Mouse (Mus musculus) lung, embryonic 15.5 days (tissue): ENCODE measurements around the gene Rrp1b. TPM values are rescaled to one million over a fixed set of nuclear protein-coding genes. Genes with fewer than 3 reads are reported as not detected.

ENCODE experiments used
- ATAC-seq: fragments of 200-750 bp; cut with Nextera tagmentation; 2 replicates; pipeline ENCODE4 v1.8.0; 2017; ENCODE audit warnings: moderate number of reproducible peaks, borderline replicate concordance; ENCODE audit not compliant: low FRiP score, low TSS enrichment; ENCODE audit errors: extremely low read depth
- H3K27ac ChIP-seq: fragments of 300-500 bp; sonication (generic); 2 replicates; pipeline ENCODE4 v1.5.1; 2015; ENCODE audit warnings: moderate library complexity, mild to moderate bottlenecking, inconsistent platforms
- H3K27me3 ChIP-seq: fragments of 300-500 bp; sonication (generic); 2 replicates; pipeline ENCODE4 v1.6.1; 2015; ENCODE audit warnings: inconsistent platforms
- H3K36me3 ChIP-seq: fragments of 300-500 bp; sonication (generic); 2 replicates; pipeline ENCODE4 v1.6.1; 2015; ENCODE audit warnings: inconsistent platforms
- H3K4me1 ChIP-seq: fragments of 300-500 bp; sonication (generic); 2 replicates; pipeline ENCODE4 v1.6.1; 2015; ENCODE audit warnings: inconsistent platforms
- H3K4me2 ChIP-seq: fragments of 300-500 bp; sonication (generic); 2 replicates; pipeline ENCODE4 v1.6.1; 2015; ENCODE audit warnings: inconsistent platforms, mild to moderate bottlenecking, moderate library complexity
- H3K4me3 ChIP-seq: fragments of 300-500 bp; sonication (generic); 2 replicates; pipeline ENCODE4 v1.5.1; 2015; ENCODE audit warnings: mild to moderate bottlenecking, inconsistent platforms
- H3K9ac ChIP-seq: fragments of 300-500 bp; sonication (generic); 2 replicates; pipeline ENCODE4 v1.6.1; 2015; ENCODE audit warnings: inconsistent platforms
- H3K9me3 ChIP-seq: fragments of 300-500 bp; sonication (generic); 2 replicates; pipeline ENCODE4 v1.6.1; 2016; ENCODE audit warnings: inconsistent platforms
- WGBS: fragments of 180-500 bp; shearing (Covaris S2); methylation state at CpG from one replicate; pipeline ENCODE4 v1.1.7; 2015; 5-methylcytosine and 5-hydroxymethylcytosine counted together
- polyA plus RNA-seq: library from polyadenylated mRNA; unstranded; fragments of >200 nt; fragmentation: Nextera tagmentation; extraction: Ambion mirVana; gene quantifications from 2 replicates; pipeline ENCODE4 v1.2.1, GENCODE M21; 2015

Gene Rrp1b
- polyA plus RNA-seq: 48.4 and 57.3 TPM in 2 replicates

DNA sequence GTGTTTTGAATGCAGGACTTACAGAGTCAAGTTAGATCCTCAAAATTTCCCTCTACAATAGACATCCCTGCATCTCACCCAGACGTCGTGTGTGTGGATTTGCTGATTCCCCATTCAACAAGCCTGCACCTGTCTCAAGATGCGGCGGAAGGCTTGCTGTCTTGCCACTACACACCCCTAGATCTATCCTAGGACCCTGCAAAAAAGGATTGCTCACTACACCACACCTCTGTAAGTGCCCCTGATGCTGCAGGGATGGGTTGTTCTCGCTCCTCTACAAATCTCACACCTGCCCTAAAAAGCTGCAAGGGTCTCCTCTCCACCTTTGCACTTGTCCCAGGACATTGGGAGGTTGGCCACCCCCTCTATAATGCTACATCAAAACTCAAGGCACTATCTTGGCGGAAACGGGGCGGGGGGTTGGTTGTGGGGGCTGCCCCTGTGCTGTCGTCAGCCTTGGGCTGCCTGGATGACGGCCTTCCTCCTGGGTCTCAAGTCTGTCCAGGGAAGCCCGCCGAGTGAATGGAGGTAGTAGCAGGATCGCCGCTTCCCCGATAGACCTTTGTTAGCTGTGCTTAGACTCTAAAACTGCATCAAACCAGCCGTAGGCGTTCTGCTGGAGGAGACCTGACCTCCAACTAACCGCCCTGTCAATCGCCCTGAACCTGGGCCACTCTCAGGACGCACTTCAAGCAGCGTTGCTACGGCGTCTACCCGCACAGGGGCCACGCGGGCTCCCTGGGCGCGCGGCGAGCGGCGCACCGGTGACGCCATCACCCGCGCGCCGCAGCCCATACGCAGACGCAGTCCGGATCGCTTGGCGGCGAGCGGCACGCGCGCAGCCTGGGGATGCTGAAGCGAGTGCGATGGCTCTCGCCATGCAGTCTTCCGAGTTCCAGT, at the start of gene Rrp1b, which contains the start of gene Hsf2bp:
Gene Rrp1b, plus strand, starts transcription at position 492 of the 900 bp plus-strand sequence.
Gene Hsf2bp, minus strand, starts transcription at position 741 of the 900 bp plus-strand sequence.
- H3K27ac ChIP-seq: peak within 1 kb of the TSS; percentile 76
- 0 out of 2 replicates have a peak, but pooled peaks cover 4% of the 10 kb centered on the region for H3K36me3 ChIP-seq

DNA sequence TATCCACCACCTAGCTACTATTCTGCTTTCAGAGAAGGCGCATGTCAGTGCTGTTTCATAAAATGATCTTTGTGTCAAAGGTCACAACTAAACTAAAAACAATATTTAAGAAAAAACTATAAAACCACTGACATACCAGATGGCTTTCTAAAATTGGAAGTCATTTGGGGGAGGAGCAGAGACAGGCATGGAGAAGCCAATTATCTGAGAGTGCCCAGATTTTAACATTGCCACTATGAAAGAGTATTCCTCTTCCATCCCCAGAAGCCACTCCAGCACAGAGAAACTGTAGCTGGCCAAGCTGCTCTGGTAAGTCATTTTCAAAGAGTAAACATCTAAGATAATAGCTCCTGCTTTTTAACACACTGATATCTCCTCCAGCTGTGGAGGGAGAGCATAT, 49.0 kb upstream of the Rrp1b start:
- H3K27me3 ChIP-seq: no peaks in the 10 kb centered on the region
- H3K9ac ChIP-seq: no peak overlapping the region
- peak overlapping the region; percentile 29; the same call in 1 of the 2 replicates for H3K27ac ChIP-seq
- H3K4me2 ChIP-seq: no peak overlapping the region
- WGBS: 53% methylated on average over 1 of the region's 1 CpGs
- peaks cover 19% of the 10 kb centered on the region for H3K4me1 ChIP-seq
- peak; percentile 33; the same call in 1 of the 2 replicates for ATAC-seq
- no peak overlapping the region for H3K4me3 ChIP-seq
- no peaks in the 10 kb centered on the region for H3K36me3 ChIP-seq
- H3K9me3 ChIP-seq: no peaks in the 10 kb centered on the region

More for the DNA sequence above, at the start of gene Rrp1b, which contains the start of gene Hsf2bp:
- WGBS: 5% methylated on average over 52 of the region's 52 CpGs
- Histone ChIP-seq H3K9me3 (no peaks in the 10 kb centered on the region), H3K4me2 (peak within 1 kb of the TSS; percentile 92), H3K9ac (peak within 1 kb of the TSS; percentile 84), H3K4me3 (peak within 1 kb of the TSS; percentile 95), H3K27me3 (no peaks in the 10 kb centered on the region), H3K4me1 (peaks cover 22% of the 10 kb centered on the region)
- peak; percentile 91 for ATAC-seq

- H3K4me2 ChIP-seq: no peak overlapping the region
- H3K4me3 ChIP-seq: no peak overlapping the region
- ATAC-seq: no peak
- no peaks in the 10 kb centered on the region for H3K36me3 ChIP-seq
- H3K9me3 ChIP-seq: no peaks in the 10 kb centered on the region
- no peak overlapping the region for H3K27ac ChIP-seq
- no peaks in the 10 kb centered on the region for H3K27me3 ChIP-seq
- no peak overlapping the region for H3K9ac ChIP-seq
- peaks cover 3% of the 10 kb centered on the region; the same call in 1 of the 2 replicates for H3K4me1 ChIP-seq
- WGBS: 79% methylated on average over 2 of the region's 2 CpGs
These were observed 46.9 kb upstream of the Rrp1b start for GRCm38 (mm10) chr17:31989035-31989434.

- no peak overlapping the region for H3K4me3 ChIP-seq
- no peak for ATAC-seq
- no peak overlapping the region for H3K4me2 ChIP-seq
- no peak overlapping the region for H3K27ac ChIP-seq
- no peaks in the 10 kb centered on the region for H3K36me3 ChIP-seq
- no peak overlapping the region for H3K9ac ChIP-seq
- no peaks in the 10 kb centered on the region for H3K9me3 ChIP-seq
- peaks cover 3% of the 10 kb centered on the region; the same call in 1 of the 2 replicates for H3K4me1 ChIP-seq
- WGBS: 32% methylated on average over 2 of the region's 2 CpGs
- no peaks in the 10 kb centered on the region for H3K27me3 ChIP-seq
These were observed 43.9 kb upstream of the Rrp1b start for GRCm38 (mm10) chr17:31992004-31992403.

GRCm38 (mm10) chr17:31993354-31993753, 42.5 kb upstream of the Rrp1b start:
- no peaks in the 10 kb centered on the region for H3K36me3 ChIP-seq
- H3K4me1 ChIP-seq: 0 out of 2 replicates have a peak, but pooled peaks cover 3% of the 10 kb centered on the region
- no peak overlapping the region for H3K4me3 ChIP-seq
- 71% methylated on average over 1 of the region's 1 CpGs for WGBS
- no peak overlapping the region for H3K27ac ChIP-seq
- no peak overlapping the region for H3K9ac ChIP-seq
- no peak overlapping the region for H3K4me2 ChIP-seq
- no peaks in the 10 kb centered on the region for H3K9me3 ChIP-seq
- H3K27me3 ChIP-seq: no peaks in the 10 kb centered on the region
- ATAC-seq: no peak

GRCm38 (mm10) chr17:31994132-31994531, 41.8 kb upstream of the Rrp1b start:
- ATAC-seq: no peak
- Histone ChIP-seq H3K4me1 (0 out of 2 replicates have a peak, but pooled peaks cover 3% of the 10 kb centered on the region), H3K36me3 (no peaks in the 10 kb centered on the region), H3K4me2 (no peak overlapping the region), H3K9ac (no peak overlapping the region), H3K27ac (no peak overlapping the region), H3K4me3 (no peak overlapping the region), H3K9me3 (no peaks in the 10 kb centered on the region), H3K27me3 (no peaks in the 10 kb centered on the region)

DNA sequence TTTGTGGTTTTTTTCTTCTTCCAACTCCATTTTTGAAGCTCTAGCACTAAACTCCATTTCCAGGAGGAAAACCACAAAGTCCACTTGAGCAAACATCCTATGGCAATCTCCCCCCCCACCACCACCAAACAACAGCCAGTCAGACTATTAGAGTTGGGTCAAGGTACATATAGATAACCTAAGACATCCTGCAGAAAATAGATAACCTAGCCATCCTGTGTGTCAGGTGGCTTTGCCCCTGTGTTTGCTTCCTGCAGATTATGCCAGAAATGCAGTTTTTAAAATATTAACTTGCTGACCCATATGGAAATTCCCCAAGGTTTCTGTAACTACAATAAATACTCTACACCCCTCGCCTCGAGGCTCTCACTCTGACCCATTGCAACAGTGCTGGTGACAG, 40.1 kb upstream of the Rrp1b start:
- Histone ChIP-seq H3K36me3 (no peaks in the 10 kb centered on the region), H3K9me3 (no peaks in the 10 kb centered on the region), H3K4me3 (no peak overlapping the region), H3K9ac (no peak overlapping the region), H3K27me3 (no peaks in the 10 kb centered on the region), H3K4me1 (0 out of 2 replicates have a peak, but pooled peaks cover 3% of the 10 kb centered on the region), H3K4me2 (no peak overlapping the region), H3K27ac (no peak overlapping the region)
- no peak for ATAC-seq
- 46% methylated on average over 2 of the region's 2 CpGs for WGBS

- no peaks in the 10 kb centered on the region for H3K36me3 ChIP-seq
- 0 out of 2 replicates have a peak, but pooled peaks cover 3% of the 10 kb centered on the region for H3K4me1 ChIP-seq
- H3K9ac ChIP-seq: no peak overlapping the region
- no peak overlapping the region for H3K27ac ChIP-seq
- no peaks in the 10 kb centered on the region for H3K27me3 ChIP-seq
- H3K4me2 ChIP-seq: no peak overlapping the region
- H3K4me3 ChIP-seq: no peak overlapping the region
- ATAC-seq: no peak
- 68% methylated on average over 4 of the region's 4 CpGs for WGBS
- no peaks in the 10 kb centered on the region for H3K9me3 ChIP-seq
These were observed 39.6 kb upstream of the Rrp1b start for GRCm38 (mm10) chr17:31996331-31996730.

DNA sequence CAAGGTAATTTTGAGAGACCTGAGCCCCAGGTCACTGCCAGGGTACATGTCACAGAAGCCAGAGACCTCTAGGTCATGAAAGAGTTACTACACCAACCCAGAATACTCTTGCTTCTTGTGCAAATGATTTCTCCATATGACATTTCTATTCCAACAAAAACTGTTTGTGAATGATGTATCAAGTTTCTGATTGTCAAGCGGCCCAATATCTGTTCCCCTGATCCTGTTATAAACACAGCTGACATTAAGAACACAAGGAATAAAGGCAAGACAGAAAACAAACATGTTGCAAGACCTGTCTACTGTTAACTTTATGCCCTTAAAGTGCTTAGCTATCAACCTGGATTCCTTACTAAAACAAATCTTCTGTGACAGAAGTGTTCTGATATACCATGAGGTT, 37.5 kb upstream of the Rrp1b start:
- ATAC-seq: no peak
- Histone ChIP-seq H3K9ac (no peak overlapping the region), H3K4me1 (no peaks in the 10 kb centered on the region), H3K27ac (no peak overlapping the region), H3K36me3 (no peaks in the 10 kb centered on the region), H3K4me3 (no peak overlapping the region), H3K4me2 (no peak overlapping the region), H3K9me3 (no peaks in the 10 kb centered on the region), H3K27me3 (no peaks in the 10 kb centered on the region)
- 41% methylated on average over 1 of the region's 1 CpGs for WGBS

GRCm38 (mm10) chr17:32003251-32003650, 32.6 kb upstream of the Rrp1b start:
- no peaks in the 10 kb centered on the region for H3K36me3 ChIP-seq
- no peak for ATAC-seq
- no peaks in the 10 kb centered on the region for H3K9me3 ChIP-seq
- H3K27me3 ChIP-seq: no peaks in the 10 kb centered on the region
- WGBS: 85% methylated on average over 3 of the region's 3 CpGs
- no peak overlapping the region for H3K27ac ChIP-seq
- H3K4me1 ChIP-seq: 0 out of 2 replicates have a peak, but pooled peaks cover 14% of the 10 kb centered on the region
- no peak overlapping the region for H3K4me3 ChIP-seq
- H3K4me2 ChIP-seq: no peak overlapping the region
- no peak overlapping the region for H3K9ac ChIP-seq

DNA sequence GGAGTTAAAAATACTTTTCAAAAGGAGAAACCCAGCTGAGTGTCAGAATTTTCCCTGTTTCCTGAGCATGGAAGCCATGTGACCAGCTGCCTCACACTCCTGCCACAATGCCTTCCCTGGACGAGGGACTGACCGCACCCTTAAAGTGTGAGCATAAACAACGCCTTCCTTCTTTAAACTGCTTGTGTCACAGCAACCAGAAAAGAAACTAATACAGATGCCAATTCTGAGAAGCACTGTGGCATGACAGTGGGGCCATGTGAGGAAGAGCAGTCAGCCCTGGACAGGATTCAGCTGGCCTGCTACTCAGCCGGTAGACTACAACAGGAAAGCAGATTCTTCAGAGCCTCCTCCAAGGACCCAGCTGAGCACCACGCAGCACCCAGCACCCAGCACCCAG, 29.1 kb upstream of the Rrp1b start:
- Histone ChIP-seq H3K4me1 (0 out of 2 replicates have a peak, but pooled peaks cover 14% of the 10 kb centered on the region), H3K36me3 (no peaks in the 10 kb centered on the region), H3K9me3 (no peaks in the 10 kb centered on the region), H3K4me2 (no peak overlapping the region), H3K27ac (no peak overlapping the region), H3K4me3 (no peak overlapping the region), H3K9ac (no peak overlapping the region), H3K27me3 (no peaks in the 10 kb centered on the region)
- peak; percentile 59 for ATAC-seq
- WGBS: 47% methylated on average over 5 of the region's 5 CpGs

DNA sequence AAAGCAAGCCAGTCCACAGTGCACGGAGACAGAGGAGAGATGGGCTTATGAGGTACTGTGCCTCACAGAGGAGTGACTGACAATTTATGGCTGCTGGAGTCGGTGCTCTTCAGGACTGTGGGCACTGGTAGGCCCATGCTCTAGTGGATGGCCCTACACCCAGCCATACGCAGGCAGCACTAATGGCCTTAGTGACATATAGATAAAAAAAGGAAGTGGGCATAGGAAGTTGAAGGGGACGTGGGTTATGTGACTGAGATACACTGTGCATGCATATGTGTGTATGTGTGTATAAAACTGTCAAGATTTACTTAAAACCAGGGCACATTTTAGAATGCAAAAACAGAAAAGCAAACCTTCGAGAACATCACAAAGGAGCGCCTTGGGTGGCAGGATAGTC, 24.2 kb upstream of the Rrp1b start:
- Histone ChIP-seq H3K9me3 (no peaks in the 10 kb centered on the region), H3K9ac (no peak overlapping the region), H3K4me2 (no peak overlapping the region), H3K27ac (no peak overlapping the region), H3K36me3 (no peaks in the 10 kb centered on the region), H3K4me3 (no peak overlapping the region), H3K4me1 (0 out of 2 replicates have a peak, but pooled peaks cover 15% of the 10 kb centered on the region), H3K27me3 (no peaks in the 10 kb centered on the region)
- WGBS: 72% methylated on average over 6 of the region's 6 CpGs
- ATAC-seq: no peak
